Mouse (Mus musculus): Measurements from ENCODE around the gene Sh3pxd2b. TPM values are rescaled to one million over a fixed set of nuclear protein-coding genes. Genes with fewer than 3 reads are reported as not detected.
"Not testable (repeated sequence)": the region's sequence is repeated elsewhere in the genome, so short reads cannot be mapped to it uniquely, and the experiment has no call there.

The Sh3pxd2b gene
- total and polyA plus RNA-seq, 3 experiments: 2.4 to 13.2 (median 6.7) TPM

- Histone ChIP-seq H3K79me2 (replicated peaks; ENCODE audit: control insufficient read depth, extremely low read depth, insufficient read depth, poor library complexity, severe bottlenecking) (no peaks in the 10 kb centered on the region), H3K4me2 (ENCODE audit: insufficient read depth, low read depth, poor library complexity, severe bottlenecking) (no peak overlapping the region), H3K9me3 (replicated peaks; ENCODE audit: low read length) (no peaks in the 10 kb centered on the region), H3K27me3 (replicated peaks) (peaks cover 11% of the 10 kb centered on the region), H3K9ac (ENCODE audit: insufficient read depth, low read depth) (no peak overlapping the region), H3K4me3 (replicated peaks in 1 of 3; ENCODE audit: low read depth in 2 of 3, low read length in 2 of 3, poor library complexity in 1 of 3) (no peak overlapping the region), H3K36me3 (replicated peaks in 1 of 2; ENCODE audit: control insufficient read depth in 1 of 2, insufficient read depth in 1 of 2, low read length in 1 of 2) (no peaks in the 10 kb centered on the region), H3K4me1 (ENCODE audit: control insufficient read depth in 1 of 2, insufficient read depth in 2 of 2) (peaks cover 5 to 6% of the 10 kb centered on the region in 2 experiments; a peak in 1 of 4 replicates), H3K27ac (ENCODE audit: insufficient read depth, low read depth) (no peak overlapping the region)
- dilution Hi-C loops (cut with MboI; ENCODE audit: extremely low pct_ligation_motif_present, extremely low pct_unique_long_range_greater_than_20kb, low sequenced_read_pairs) (no loop called here), in situ Hi-C loops (cut with MboI; ENCODE audit: low pct_ligation_motif_present, low pct_unique_long_range_greater_than_20kb, low sequenced_read_pairs) (no loop called here)
- no peak for DNase-seq (ENCODE audit: extremely low read depth)
- TF ChIP-seq PAX5 (IDR thresholded peaks at IDR 0.05; ENCODE audit: low read length) (no peak), GABPA (IDR thresholded peaks at IDR 0.05; ENCODE audit: insufficient replicate concordance, low read depth, low read length) (no peak), TCF12 (IDR thresholded peaks at IDR 0.05; ENCODE audit: low read depth, low read length) (no peak), RCOR1 (conservative IDR thresholded peaks at IDR 0.05; ENCODE audit: low read depth, low read length) (no peak), POLR2A (IDR thresholded peaks at IDR 0.05; ENCODE audit: low read depth, low read length) (no peak), MXI1 (IDR thresholded peaks at IDR 0.05; ENCODE audit: low read depth, low read length) (no peak), ETS1 (conservative IDR thresholded peaks at IDR 0.05; ENCODE audit: low read depth, low read length) (no peak)
These were observed 49.6 kb upstream of the Sh3pxd2b start for GRCm38 (mm10) chr11:32297866-32298531.

- no peaks in the 10 kb centered on the region for H3K36me3 ChIP-seq (replicated peaks in 1 of 2; ENCODE audit: control insufficient read depth in 1 of 2, insufficient read depth in 1 of 2, low read length in 1 of 2)
- no peaks in the 10 kb centered on the region for H3K9me3 ChIP-seq (replicated peaks; ENCODE audit: low read length)
- no peak for TF ChIP-seq USF2 (conservative IDR thresholded peaks at IDR 0.05; ENCODE audit: low read depth, low read length)
- TF ChIP-seq UBTF (IDR thresholded peaks at IDR 0.05; ENCODE audit: low read depth, low read length): no peak
- in situ Hi-C loops (cut with MboI; ENCODE audit: low pct_ligation_motif_present, low pct_unique_long_range_greater_than_20kb, low sequenced_read_pairs): no loop called here
- H3K27me3 ChIP-seq (replicated peaks): peaks cover 14% of the 10 kb centered on the region
- dilution Hi-C loops (cut with MboI; ENCODE audit: extremely low pct_ligation_motif_present, extremely low pct_unique_long_range_greater_than_20kb, low sequenced_read_pairs): no loop called here
- H3K27ac ChIP-seq (ENCODE audit: insufficient read depth, low read depth): no peak overlapping the region
- no peak overlapping the region for H3K4me3 ChIP-seq (replicated peaks in 1 of 3; ENCODE audit: low read depth in 2 of 3, low read length in 2 of 3, poor library complexity in 1 of 3)
- peaks cover 5 to 6% of the 10 kb centered on the region in 2 experiments; a peak in 1 of 4 replicates for H3K4me1 ChIP-seq (ENCODE audit: control insufficient read depth in 1 of 2, insufficient read depth in 2 of 2)
- H3K4me2 ChIP-seq (ENCODE audit: insufficient read depth, low read depth, poor library complexity, severe bottlenecking): no peak overlapping the region
- no peak overlapping the region for H3K9ac ChIP-seq (ENCODE audit: insufficient read depth, low read depth)
- H3K79me2 ChIP-seq (replicated peaks; ENCODE audit: control insufficient read depth, extremely low read depth, insufficient read depth, poor library complexity, severe bottlenecking): no peaks in the 10 kb centered on the region
- DNase-seq (ENCODE audit: extremely low read depth): no peak
These were observed 49.1 kb upstream of the Sh3pxd2b start for GRCm38 (mm10) chr11:32298532-32298918.

GRCm38 (mm10) chr11:32299865-32300264 is 47.8 kb upstream of the Sh3pxd2b start, which contains the start of gene Hbq1a:
Hbq1a (plus strand) TSS chr11:32300069.
- in situ Hi-C loops (cut with MboI; ENCODE audit: low pct_ligation_motif_present, low pct_unique_long_range_greater_than_20kb, low sequenced_read_pairs): loop anchor here (10.0 to 25.0 kb wide), 2 partner anchors 115 to 313 kb away; no protein-coding TSS in a partner anchor
- peak; percentile 13; the same call in 1 of the 2 replicates for TF ChIP-seq TCF12 (IDR thresholded peaks at IDR 0.05; ENCODE audit: low read depth, low read length)
- TF ChIP-seq CTCF (conservative IDR thresholded peaks at IDR 0.05 in 1 of 2, IDR thresholded peaks at IDR 0.05 in 1 of 2; ENCODE audit: low read depth in 2 of 2, low read length in 2 of 2): peak; percentile 71 to 83
- peak; percentile 18 for TF ChIP-seq RAD21 (IDR thresholded peaks at IDR 0.05; ENCODE audit: low read depth, low read length)
- peak; percentile 66 for TF ChIP-seq SMC3 (IDR thresholded peaks at IDR 0.05; ENCODE audit: low read depth, low read length)
- H3K4me1 ChIP-seq (ENCODE audit: control insufficient read depth in 1 of 2, insufficient read depth in 2 of 2); H3K4me3 ChIP-seq (replicated peaks in 1 of 3; ENCODE audit: low read depth in 2 of 3, low read length in 2 of 3, poor library complexity in 1 of 3); H3K79me2 ChIP-seq (replicated peaks; ENCODE audit: control insufficient read depth, extremely low read depth, insufficient read depth, poor library complexity, severe bottlenecking); dilution Hi-C loops (cut with MboI; ENCODE audit: extremely low pct_ligation_motif_present, extremely low pct_unique_long_range_greater_than_20kb, low sequenced_read_pairs); H3K27ac ChIP-seq (ENCODE audit: insufficient read depth, low read depth); H3K9me3 ChIP-seq (replicated peaks; ENCODE audit: low read length); H3K9ac ChIP-seq (ENCODE audit: insufficient read depth, low read depth); H3K36me3 ChIP-seq (replicated peaks in 1 of 2; ENCODE audit: control insufficient read depth in 1 of 2, insufficient read depth in 1 of 2, low read length in 1 of 2): not testable (repeated sequence)
- Histone ChIP-seq H3K4me2 (ENCODE audit: insufficient read depth, low read depth, poor library complexity, severe bottlenecking) (peak within 1 kb of the TSS; percentile 10; the same call in 1 of the 2 replicates), H3K27me3 (replicated peaks) (peaks cover 19% of the 10 kb centered on the region)
- peak; percentile 40 for DNase-seq (ENCODE audit: extremely low read depth)
